Mouse (Mus musculus) heart, embryonic 13.5 days (tissue): ENCODE data around the gene Auts2. TPM values are rescaled to one million over a fixed set of nuclear protein-coding genes. Genes with fewer than 3 reads are reported as not detected.

Experiments used
- ATAC-seq: fragments of 200-750 bp; cut with Nextera tagmentation; 2 replicates; pipeline ENCODE4 v1.8.0; 2017; ENCODE audit warnings: moderate TSS enrichment; ENCODE audit not compliant: insufficient number of reproducible peaks, low FRiP score, low TSS enrichment; ENCODE audit errors: extremely low read depth
- H3K27ac ChIP-seq: fragments of 300-500 bp; sonication (generic); replicated peaks from 2 replicates; pipeline ENCODE4 v1.5.1; 2015; ENCODE audit warnings: moderate library complexity, mild to moderate bottlenecking, inconsistent platforms
- H3K27me3 ChIP-seq: fragments of 300-500 bp; sonication (generic); replicated peaks from 2 replicates; pipeline ENCODE4 v1.6.1; 2015; ENCODE audit warnings: mild to moderate bottlenecking, inconsistent platforms
- H3K36me3 ChIP-seq: fragments of 300-500 bp; sonication (generic); 2 replicates; pipeline ENCODE4 v1.6.1; 2015; ENCODE audit warnings: mild to moderate bottlenecking, inconsistent platforms
- H3K4me1 ChIP-seq: fragments of 300-500 bp; sonication (generic); 2 replicates; pipeline ENCODE4 v1.6.1; 2015; ENCODE audit warnings: inconsistent platforms
- H3K4me2 ChIP-seq: fragments of 300-500 bp; sonication (generic); 2 replicates; pipeline ENCODE4 v1.6.1; 2015; ENCODE audit warnings: inconsistent platforms, mild to moderate bottlenecking, moderate library complexity
- H3K4me3 ChIP-seq: fragments of 300-500 bp; sonication (generic); 2 replicates; pipeline ENCODE4 v1.5.1; 2015; ENCODE audit warnings: moderate library complexity, mild to moderate bottlenecking, inconsistent platforms
- H3K9ac ChIP-seq: fragments of 300-500 bp; sonication (generic); 2 replicates; pipeline ENCODE4 v1.6.1; 2015; ENCODE audit warnings: inconsistent platforms, mild to moderate bottlenecking, moderate library complexity
- H3K9me3 ChIP-seq: fragments of 300-500 bp; sonication (generic); 2 replicates; pipeline ENCODE4 v1.6.1; 2016; ENCODE audit warnings: inconsistent platforms
- WGBS: fragments of 180-500 bp; shearing (Covaris S2); methylation state at CpG from one replicate; pipeline ENCODE4 v1.1.7; 2015; ENCODE audit warnings: mixed read lengths; 5-methylcytosine and 5-hydroxymethylcytosine counted together
- polyA plus RNA-seq: library from polyadenylated mRNA; unstranded; fragments of >200 nt; fragmentation: Nextera tagmentation; extraction: Ambion mirVana; gene quantifications from 2 replicates; pipeline ENCODE4 v1.2.1, GENCODE M21; 2015

Auts2 gene
- polyA plus RNA-seq, 1 experiment from 2014 or later: 13.8 TPM

DNA sequence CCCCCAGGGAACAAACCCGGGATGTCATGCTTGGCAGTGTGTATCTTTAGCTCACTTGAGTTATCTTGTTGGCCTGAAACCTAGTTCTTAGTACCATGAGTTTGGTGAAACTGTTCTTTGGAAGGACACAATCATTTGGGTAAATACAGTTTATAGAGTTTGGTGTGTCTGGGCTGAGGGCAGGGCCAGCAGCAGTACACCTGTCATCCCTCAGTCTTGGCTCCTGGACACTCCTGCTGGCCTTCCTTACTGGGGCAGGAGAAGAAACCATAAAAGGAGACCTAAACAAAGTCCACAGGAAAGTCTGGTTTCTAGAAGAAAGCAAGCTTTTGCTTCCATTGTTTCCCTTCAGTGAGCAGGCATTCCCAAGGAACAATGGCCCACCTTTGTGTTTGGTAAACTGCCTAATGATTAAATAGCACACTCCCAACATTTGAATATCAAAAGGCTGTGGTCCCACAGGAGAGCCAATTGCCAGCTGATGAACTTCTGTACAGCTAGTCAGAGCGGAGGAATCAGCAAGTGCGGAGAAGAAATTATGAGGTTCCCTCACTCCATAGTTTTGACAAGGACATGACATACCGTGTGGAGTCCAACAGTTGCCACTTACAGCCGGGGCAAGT lies 979.4 kb downstream of the Auts2 start:
- Histone ChIP-seq H3K4me1 (peaks cover 2% of the 10 kb centered on the region), H3K9ac (no peak overlapping the region), H3K36me3 (no peaks in the 10 kb centered on the region), H3K27ac (no peak overlapping the region), H3K4me2 (no peak overlapping the region), H3K9me3 (no peaks in the 10 kb centered on the region), H3K4me3 (no peak overlapping the region), H3K27me3 (no peaks in the 10 kb centered on the region; the same call in 1 of the 2 replicates)
- WGBS: 84% methylated on average over 5 of the region's 5 CpGs
- no peak for ATAC-seq

DNA sequence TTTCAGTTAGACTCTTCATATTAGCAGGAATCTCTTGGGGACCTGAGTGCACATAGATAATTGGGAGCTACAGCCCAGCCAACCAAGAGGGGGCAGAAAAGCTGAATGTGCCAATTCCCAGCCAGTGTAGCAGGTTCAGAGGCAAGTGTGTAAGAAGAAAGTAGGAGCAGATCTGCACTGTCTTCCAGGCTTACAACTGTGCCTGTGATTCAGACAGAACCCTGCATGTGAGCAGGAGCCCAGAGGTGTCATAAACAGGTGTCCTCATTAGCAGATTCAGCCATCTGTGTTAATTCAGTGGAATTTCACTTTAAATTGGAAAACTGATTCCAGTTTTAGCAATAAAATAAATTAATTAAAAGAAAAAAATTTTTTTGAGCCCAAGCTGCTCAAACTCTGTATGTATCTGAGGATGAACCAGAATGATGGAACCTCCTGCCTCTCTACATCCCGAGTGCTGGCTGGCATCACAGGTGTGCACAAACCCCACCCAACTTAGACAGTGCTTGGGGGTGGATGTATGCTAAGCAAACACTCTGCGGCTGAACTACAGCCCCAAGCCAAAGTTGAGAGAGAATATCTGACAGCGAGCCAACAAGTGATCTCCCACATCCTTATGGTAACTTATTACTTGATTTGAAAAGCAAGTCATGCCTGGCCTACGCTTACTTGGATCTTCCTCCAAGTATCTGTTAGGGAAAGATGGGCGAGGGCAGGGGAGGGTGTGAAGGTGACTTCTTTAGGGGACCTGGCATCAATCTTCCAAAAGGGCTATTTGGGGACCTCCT lies 982.2 kb downstream of the Auts2 start:
- Histone ChIP-seq H3K27ac (no peak overlapping the region), H3K9me3 (no peaks in the 10 kb centered on the region), H3K4me3 (no peak overlapping the region), H3K27me3 (no peaks in the 10 kb centered on the region; the same call in 1 of the 2 replicates), H3K4me2 (no peak overlapping the region), H3K36me3 (no peaks in the 10 kb centered on the region), H3K4me1 (peaks cover 16% of the 10 kb centered on the region), H3K9ac (no peak overlapping the region)
- WGBS: 76% methylated on average over 5 of the region's 5 CpGs
- ATAC-seq: no peak

DNA sequence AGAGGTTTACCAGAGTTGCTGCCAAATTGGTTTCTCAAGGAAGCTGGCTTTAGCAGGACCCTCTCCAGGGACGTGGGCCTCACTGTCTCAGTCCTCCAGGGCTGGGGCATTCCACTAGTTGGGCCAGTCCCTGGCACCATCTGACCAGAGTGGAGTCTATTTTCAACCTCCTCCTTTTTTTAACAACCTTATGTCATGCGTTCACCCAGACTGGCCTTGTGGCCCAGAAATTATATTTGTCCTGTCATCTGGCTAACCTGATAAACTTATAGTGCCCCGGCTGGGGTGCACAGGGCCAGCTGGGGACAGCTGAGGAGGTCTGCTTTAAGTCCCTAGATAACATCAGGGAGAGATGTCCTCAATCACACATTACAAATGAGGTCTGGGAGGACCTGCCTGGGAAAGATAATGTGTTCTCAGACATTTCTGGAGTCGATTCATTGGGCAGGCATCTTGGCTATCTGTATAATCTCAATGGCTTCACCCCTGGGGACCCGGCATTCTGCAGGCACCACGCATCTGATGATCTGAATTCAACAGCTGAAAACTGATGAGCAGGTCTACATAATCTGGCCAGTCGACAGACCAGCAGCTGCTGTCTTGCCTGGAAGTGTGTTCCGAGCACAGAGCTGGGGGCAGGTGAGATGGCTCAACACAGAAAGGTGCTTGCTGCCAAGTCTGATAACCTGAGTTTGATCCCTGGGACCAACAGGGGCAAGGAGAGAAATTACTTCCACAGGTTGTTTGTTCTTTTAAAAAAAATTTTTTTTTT lies 984.6 kb downstream of the Auts2 start:
- peak overlapping the region; percentile 65 for H3K27ac ChIP-seq
- H3K4me1 ChIP-seq: peaks cover 16% of the 10 kb centered on the region
- H3K9me3 ChIP-seq: no peaks in the 10 kb centered on the region
- 0 out of 2 replicates have a peak overlapping the region, but pooled peaks have one; percentile 34 for H3K9ac ChIP-seq
- H3K4me2 ChIP-seq: no peak overlapping the region
- H3K4me3 ChIP-seq: no peak overlapping the region
- no peaks in the 10 kb centered on the region; the same call in 1 of the 2 replicates for H3K27me3 ChIP-seq
- WGBS: 21% methylated on average over 8 of the region's 8 CpGs
- ATAC-seq: peak; percentile 58; the same call in 1 of the 2 replicates
- H3K36me3 ChIP-seq: no peaks in the 10 kb centered on the region

- 61% methylated on average over 14 of the region's 14 CpGs for WGBS
- H3K9ac ChIP-seq: 0 out of 2 replicates have a peak overlapping the region, but pooled peaks have one; percentile 34
- H3K4me1 ChIP-seq: peaks cover 21% of the 10 kb centered on the region
- no peaks in the 10 kb centered on the region for H3K36me3 ChIP-seq
- no peak overlapping the region for H3K4me3 ChIP-seq
- H3K9me3 ChIP-seq: no peaks in the 10 kb centered on the region
- no peaks in the 10 kb centered on the region; the same call in 1 of the 2 replicates for H3K27me3 ChIP-seq
- no peak overlapping the region for H3K4me2 ChIP-seq
- H3K27ac ChIP-seq: peak overlapping the region; percentile 65
- ATAC-seq: no peak
Observed at GRCm38 (mm10) chr5:131557591-131558385, 985.4 kb downstream of the Auts2 start.

DNA sequence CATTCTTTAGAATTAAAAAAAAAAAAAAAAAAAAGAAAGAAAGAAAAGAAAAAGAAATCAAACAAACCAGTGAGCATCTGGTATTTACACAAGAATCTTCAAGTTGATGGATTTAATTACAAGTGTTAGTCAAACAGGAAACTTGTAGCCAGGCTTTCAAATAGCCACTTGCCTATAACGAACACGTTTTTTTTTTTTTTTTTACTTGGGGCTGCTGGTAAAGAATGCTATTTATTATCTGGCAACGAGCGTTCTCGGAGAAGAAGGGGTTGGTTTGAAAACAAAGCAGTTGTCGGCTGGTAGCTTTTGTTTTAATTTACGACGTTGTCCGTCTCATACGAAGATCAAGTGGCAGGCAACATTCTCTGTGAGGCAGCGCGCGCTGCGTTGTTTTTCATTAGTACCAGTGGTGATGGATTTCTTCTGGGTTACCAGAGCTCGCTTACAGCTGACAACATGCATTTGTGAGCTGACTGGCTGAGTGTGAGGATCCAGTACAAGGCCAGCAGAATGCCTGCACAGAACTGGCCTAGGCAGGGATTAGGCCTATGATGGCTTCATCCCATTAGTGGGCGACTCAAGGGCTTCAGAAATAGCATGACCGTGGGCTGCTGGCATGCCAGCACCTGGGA lies 994.1 kb downstream of the Auts2 start:
- 57% methylated on average over 17 of the region's 17 CpGs for WGBS
- Histone ChIP-seq H3K27me3 (no peaks in the 10 kb centered on the region), H3K4me1 (peaks cover 12% of the 10 kb centered on the region), H3K27ac (no peak overlapping the region), H3K36me3 (no peaks in the 10 kb centered on the region), H3K4me2 (no peak overlapping the region), H3K4me3 (no peak overlapping the region), H3K9ac (no peak overlapping the region), H3K9me3 (0 out of 2 replicates have a peak, but pooled peaks cover under 1% of the 10 kb centered on the region)
- ATAC-seq: no peak

- WGBS: 73% methylated on average over 6 of the region's 6 CpGs
- Histone ChIP-seq H3K27me3 (no peaks in the 10 kb centered on the region), H3K9ac (no peak overlapping the region), H3K4me2 (no peak overlapping the region), H3K4me1 (peaks cover 8% of the 10 kb centered on the region), H3K36me3 (no peaks in the 10 kb centered on the region), H3K4me3 (no peak overlapping the region), H3K9me3 (0 out of 2 replicates have a peak, but pooled peaks cover 5% of the 10 kb centered on the region), H3K27ac (no peak overlapping the region)
- ATAC-seq: no peak
Observed at GRCm38 (mm10) chr5:131547926-131548325, 995.2 kb downstream of the Auts2 start.

- Histone ChIP-seq H3K27me3 (no peaks in the 10 kb centered on the region), H3K36me3 (no peaks in the 10 kb centered on the region), H3K9ac (no peak overlapping the region), H3K9me3 (0 out of 2 replicates have a peak, but pooled peaks cover 5% of the 10 kb centered on the region), H3K27ac (no peak overlapping the region), H3K4me2 (no peak overlapping the region), H3K4me1 (peaks cover 4% of the 10 kb centered on the region; the same call in 1 of the 2 replicates), H3K4me3 (no peak overlapping the region)
- 76% methylated on average over 1 of the region's 1 CpGs for WGBS
- ATAC-seq: no peak
Observed at GRCm38 (mm10) chr5:131546414-131546813, 996.7 kb downstream of the Auts2 start.

DNA sequence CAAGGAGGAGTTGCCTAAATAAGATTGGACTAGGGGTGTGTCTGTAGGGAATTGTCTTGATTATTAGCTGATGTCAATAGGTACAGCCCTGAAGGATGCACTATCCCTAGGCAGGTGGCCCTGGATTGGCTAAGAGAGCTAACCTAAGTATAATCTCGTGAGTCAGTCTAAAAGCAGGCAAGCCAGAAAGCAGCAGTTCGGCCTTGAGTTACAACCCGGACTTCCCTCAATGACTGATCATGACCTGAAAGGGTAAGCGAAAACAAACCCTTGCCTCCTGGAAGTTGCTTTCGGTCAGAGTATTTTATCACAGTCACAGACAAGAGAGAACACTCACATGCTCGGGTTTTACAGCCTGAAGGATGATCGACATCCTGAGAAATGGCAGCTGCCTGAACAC lies 998.8 kb downstream of the Auts2 start:
- Histone ChIP-seq H3K9me3 (0 out of 2 replicates have a peak, but pooled peaks cover 5% of the 10 kb centered on the region), H3K9ac (no peak overlapping the region), H3K27me3 (no peaks in the 10 kb centered on the region; the same call in 1 of the 2 replicates), H3K4me1 (peaks cover 4% of the 10 kb centered on the region; the same call in 1 of the 2 replicates), H3K4me2 (no peak overlapping the region), H3K36me3 (no peaks in the 10 kb centered on the region), H3K27ac (no peak overlapping the region), H3K4me3 (no peak overlapping the region)
- 71% methylated on average over 7 of the region's 7 CpGs for WGBS
- no peak for ATAC-seq

GRCm38 (mm10) chr5:131538311-131538915 lies 1004.7 kb downstream of the Auts2 start:
- no peaks in the 10 kb centered on the region; the same call in 1 of the 2 replicates for H3K27me3 ChIP-seq
- H3K36me3 ChIP-seq: peaks cover 2% of the 10 kb centered on the region; the same call in 1 of the 2 replicates
- peak overlapping the region; percentile 87 for H3K4me2 ChIP-seq
- H3K4me1 ChIP-seq: peaks cover 29% of the 10 kb centered on the region
- H3K27ac ChIP-seq: peak overlapping the region; percentile 93
- ATAC-seq: peak; percentile 77
- peak overlapping the region; percentile 91 for H3K9ac ChIP-seq
- no peaks in the 10 kb centered on the region for H3K9me3 ChIP-seq
- peak overlapping the region; percentile 74 for H3K4me3 ChIP-seq
- WGBS: under 1% methylated on average over 59 of the region's 68 CpGs

DNA sequence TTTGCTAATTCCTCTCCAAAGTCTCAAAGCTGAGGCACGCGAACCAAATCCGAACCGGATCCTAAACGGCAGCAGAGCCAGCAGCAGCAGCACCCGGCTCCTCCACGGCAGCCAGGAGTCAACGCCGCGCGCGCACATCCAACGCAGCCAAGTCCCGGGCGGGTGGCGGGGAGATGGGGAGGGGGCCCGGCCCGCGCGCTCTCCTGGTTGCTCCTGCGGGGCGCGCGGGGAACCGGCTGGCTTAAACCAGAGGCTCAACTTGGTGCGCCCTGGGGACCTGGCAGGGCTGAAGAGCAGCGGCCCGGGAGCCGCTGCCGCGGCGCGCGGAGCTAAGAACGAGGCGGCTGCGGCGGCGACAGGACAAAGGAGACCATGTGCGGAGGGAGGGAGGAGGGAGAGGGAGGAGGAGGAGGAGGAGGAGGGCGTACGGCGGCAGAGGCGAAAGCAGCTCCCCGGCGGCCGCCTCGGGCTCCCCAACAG lies 1005.3 kb downstream of the Auts2 start:
- Histone ChIP-seq H3K9me3 (no peaks in the 10 kb centered on the region), H3K36me3 (peaks cover 8% of the 10 kb centered on the region), H3K4me1 (peaks cover 33% of the 10 kb centered on the region), H3K27me3 (no peaks in the 10 kb centered on the region; the same call in 1 of the 2 replicates), H3K4me3 (peak overlapping the region; percentile 74), H3K27ac (peak overlapping the region; percentile 93), H3K9ac (peak overlapping the region; percentile 91), H3K4me2 (peak overlapping the region; percentile 87)
- under 1% methylated on average over 34 of the region's 48 CpGs for WGBS
- ATAC-seq: peak; percentile 45; the same call in 1 of the 2 replicates
